Mouse (Mus musculus) adrenal gland, postnatal 36 days (tissue): ENCODE measurements around the gene Calhm6. TPM values are rescaled to one million over a fixed set of nuclear protein-coding genes. Genes with fewer than 3 reads are reported as not detected.
A peak's percentile ranks its signal among the peaks of the same experiment; 100 is the strongest.

Experiments used
- DNase-seq, 2 experiments: peaks; one replicate each; pipeline ENCODE4 v3.0.0; 2021; ENCODE audit warnings: mixed read lengths in 1 of 2
- total RNA-seq, 2 experiments: library from RNA; stranded (reverse); gene quantifications; 2 replicates each; pipeline ENCODE4 v1.2.3; 2021

The Calhm6 gene
- total RNA-seq, 2 experiments from 2014 or later = 0.66 to 0.76 TPM

- DNase-seq = no peak
These were observed 16.8 kb downstream of the Calhm6 start for GRCm38 (mm10) chr10:34110863-34111465.

- peak; percentile 24 to 44 for DNase-seq
These were observed 31.3 kb downstream of the Calhm6 start, which contains the start of gene Calhm5 for GRCm38 (mm10) chr10:34096418-34096883. Gene Calhm5, minus strand, starts transcription at chr10:34096519.

GRCm38 (mm10) chr10:34095964-34096363, 31.8 kb downstream of the Calhm6 start:
- no peak for DNase-seq

GRCm38 (mm10) chr10:34095147-34095546, 32.6 kb downstream of the Calhm6 start:
- DNase-seq = no peak

- no peak for DNase-seq
These were observed 35.9 kb downstream of the Calhm6 start for GRCm38 (mm10) chr10:34091888-34092287.

- DNase-seq = no peak
These were observed 37.3 kb downstream of the Calhm6 start for GRCm38 (mm10) chr10:34090481-34090880.

GRCm38 (mm10) chr10:34089517-34089916, 38.3 kb downstream of the Calhm6 start:
- no peak for DNase-seq

- no peak for DNase-seq
These were observed 39.3 kb downstream of the Calhm6 start for GRCm38 (mm10) chr10:34088515-34088914.

GRCm38 (mm10) chr10:34086514-34086913, 41.3 kb downstream of the Calhm6 start:
- no peak for DNase-seq

Other genes with a start within 250 kb of the Calhm6 start
- 1 to 10 TPM in 1 of 2 experiments, under 1 TPM in 1; 0.20 to 1.1 TPM for gene Rsph4a, start 222.9 kb downstream of the Calhm6 start, total RNA-seq
- gene Zup1, start 176.7 kb downstream of the Calhm6 start, total RNA-seq = 10 to 100 TPM; 14.6 to 15.5 TPM
- 100 to 1,000 TPM in 1 of 2 experiments, 10 to 100 TPM in 1; 99.1 to 102 TPM for gene Rwdd1, start 108.4 kb downstream of the Calhm6 start, total RNA-seq
- gene Trappc3l, start 90.4 kb downstream of the Calhm6 start, total RNA-seq = not detected
- not detected for gene Calhm4, start 83.7 kb downstream of the Calhm6 start, total RNA-seq
- gene Calhm5, start 31.5 kb downstream of the Calhm6 start, total RNA-seq = under 1 TPM; 0.23 to 0.26 TPM
- gene Dse, start 79.7 kb upstream of the Calhm6 start, total RNA-seq = 10 to 100 TPM in 1 of 2 experiments, 1 to 10 TPM in 1; 8.2 to 14.2 TPM
- 10 to 100 TPM; 63.9 to 66.2 TPM for gene Tspyl1, start 154.2 kb upstream of the Calhm6 start, total RNA-seq
- 10 to 100 TPM; 10.3 to 14.2 TPM for gene Tspyl4, start 169.5 kb upstream of the Calhm6 start, total RNA-seq